Mouse (Mus musculus): Measurements from ENCODE around the gene Irf2.

DNA sequence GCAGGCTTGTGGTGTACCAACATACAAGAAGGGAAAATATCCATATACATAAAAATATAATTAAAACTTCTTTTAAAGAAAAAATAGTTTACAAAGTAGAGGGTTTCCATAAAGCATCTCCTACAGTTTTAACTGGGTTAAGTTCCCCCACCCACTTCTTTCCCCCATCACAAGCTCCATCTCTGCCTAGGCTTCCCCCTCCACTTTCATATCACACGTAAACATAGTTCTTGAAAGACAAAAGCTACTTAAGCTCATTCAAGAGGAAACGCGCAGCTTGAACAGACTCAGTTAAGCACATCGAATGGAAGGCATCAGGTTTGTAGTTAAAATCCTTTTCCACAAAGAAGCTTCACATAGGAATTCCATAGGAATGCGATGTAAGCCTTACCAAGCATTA, 32.8 kb upstream of the Irf2 start:
- no peak for TF ChIP-seq CTCF (IDR thresholded peaks at IDR 0.05; ENCODE audit: low read depth)
- TF ChIP-seq EP300 (IDR thresholded peaks at IDR 0.05; ENCODE audit: low read depth), result no peak

Data from liver, postnatal 0 days (tissue).